Mouse (Mus musculus) hindbrain, embryonic 13.5 days (tissue): ENCODE data around the gene Adam17. TPM values are rescaled to one million over a fixed set of nuclear protein-coding genes. Genes with fewer than 3 reads are reported as not detected.

Source experiments
- ATAC-seq: fragments of 200-750 bp; cut with Nextera tagmentation; 2 replicates; pipeline ENCODE4 v1.8.0; 2017; ENCODE audit warnings: moderate TSS enrichment; ENCODE audit not compliant: low FRiP score
- H3K27ac ChIP-seq: fragments of 300-500 bp; sonication (generic); 2 replicates; pipeline ENCODE4 v1.5.1; 2015; ENCODE audit warnings: inconsistent platforms, mild to moderate bottlenecking, moderate library complexity
- H3K27me3 ChIP-seq: fragments of 300-500 bp; sonication (generic); 2 replicates; pipeline ENCODE4 v1.6.1; 2015; ENCODE audit warnings: mild to moderate bottlenecking, inconsistent platforms
- H3K36me3 ChIP-seq: fragments of 300-500 bp; sonication (generic); 2 replicates; pipeline ENCODE4 v1.6.1; 2015; ENCODE audit warnings: mild to moderate bottlenecking, inconsistent platforms
- H3K4me1 ChIP-seq: fragments of 300-500 bp; sonication (generic); replicated peaks from 2 replicates; pipeline ENCODE4 v1.6.1; 2015; ENCODE audit warnings: inconsistent platforms
- H3K4me2 ChIP-seq: fragments of 300-500 bp; sonication (generic); 2 replicates; pipeline ENCODE4 v1.6.1; 2015; ENCODE audit warnings: inconsistent platforms, mild to moderate bottlenecking, moderate library complexity
- H3K4me3 ChIP-seq: fragments of 300-500 bp; sonication (generic); 2 replicates; pipeline ENCODE4 v1.5.1; 2015; ENCODE audit warnings: mild to moderate bottlenecking, inconsistent platforms
- H3K9ac ChIP-seq: fragments of 300-500 bp; sonication (generic); 2 replicates; pipeline ENCODE4 v1.6.1; 2015; ENCODE audit warnings: mild to moderate bottlenecking, inconsistent platforms
- H3K9me3 ChIP-seq: fragments of 300-500 bp; sonication (generic); 2 replicates; pipeline ENCODE4 v1.6.1; 2016; ENCODE audit warnings: inconsistent platforms
- WGBS: fragments of 180-500 bp; shearing (Covaris S2); methylation state at CpG from one replicate; pipeline ENCODE4 v1.1.7; 2015; 5-methylcytosine and 5-hydroxymethylcytosine counted together
- polyA plus RNA-seq: library from polyadenylated mRNA; unstranded; fragments of >200 nt; fragmentation: Nextera tagmentation; extraction: Ambion mirVana; gene quantifications from 2 replicates; pipeline ENCODE4 v1.2.1, GENCODE M21; 2015

Adam17 gene
- polyA plus RNA-seq, 1 experiment from 2014 or later, result 22.8 TPM

DNA sequence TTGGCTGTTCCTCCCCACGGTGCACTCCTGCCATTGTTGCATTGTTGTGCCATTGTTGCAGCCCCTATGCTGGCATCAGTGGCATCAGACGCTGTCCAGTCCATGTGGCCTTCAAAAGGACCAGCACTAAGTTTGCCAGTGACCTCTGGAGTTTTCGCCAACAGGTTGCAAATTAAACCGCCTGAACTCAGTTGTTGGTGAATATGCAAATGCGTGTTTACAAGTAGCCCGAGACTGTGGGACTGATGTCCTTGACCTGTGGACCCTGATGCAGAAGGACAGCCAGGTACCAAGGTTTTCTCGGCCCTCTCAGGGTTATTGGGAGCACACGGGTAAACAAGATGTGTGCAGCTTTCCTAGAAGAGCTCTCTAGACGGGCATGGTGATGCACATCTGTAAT, 52.3 kb downstream of the Adam17 start:
- Histone ChIP-seq H3K4me3 (no peak overlapping the region), H3K4me2 (no peak overlapping the region), H3K9me3 (no peaks in the 10 kb centered on the region), H3K9ac (no peak overlapping the region), H3K27ac (no peak overlapping the region), H3K36me3 (peaks cover 46% of the 10 kb centered on the region), H3K27me3 (no peaks in the 10 kb centered on the region), H3K4me1 (peaks cover 4% of the 10 kb centered on the region)
- 84% methylated on average over 9 of the region's 9 CpGs for WGBS
- ATAC-seq, result no peak

DNA sequence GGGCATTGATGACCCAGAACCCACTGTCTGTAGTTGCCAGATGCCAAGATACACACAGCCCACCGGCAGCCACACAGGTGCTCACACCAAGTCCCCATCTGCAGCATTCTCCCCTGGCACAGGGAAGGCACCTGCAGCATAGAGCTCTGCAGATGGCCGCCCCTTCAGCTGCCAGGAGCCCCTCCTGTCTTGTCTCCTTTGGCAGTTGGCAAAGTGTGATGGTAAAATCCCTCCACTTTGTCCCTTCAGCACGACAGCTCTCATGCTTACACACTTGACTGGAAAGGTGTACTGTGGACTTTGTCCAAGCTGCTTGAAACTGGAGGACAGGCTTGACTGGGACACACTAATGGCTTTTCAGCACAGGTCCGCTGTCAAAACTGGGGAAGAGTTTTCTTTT, 53.1 kb downstream of the Adam17 start:
- H3K27ac ChIP-seq, result no peak overlapping the region

DNA sequence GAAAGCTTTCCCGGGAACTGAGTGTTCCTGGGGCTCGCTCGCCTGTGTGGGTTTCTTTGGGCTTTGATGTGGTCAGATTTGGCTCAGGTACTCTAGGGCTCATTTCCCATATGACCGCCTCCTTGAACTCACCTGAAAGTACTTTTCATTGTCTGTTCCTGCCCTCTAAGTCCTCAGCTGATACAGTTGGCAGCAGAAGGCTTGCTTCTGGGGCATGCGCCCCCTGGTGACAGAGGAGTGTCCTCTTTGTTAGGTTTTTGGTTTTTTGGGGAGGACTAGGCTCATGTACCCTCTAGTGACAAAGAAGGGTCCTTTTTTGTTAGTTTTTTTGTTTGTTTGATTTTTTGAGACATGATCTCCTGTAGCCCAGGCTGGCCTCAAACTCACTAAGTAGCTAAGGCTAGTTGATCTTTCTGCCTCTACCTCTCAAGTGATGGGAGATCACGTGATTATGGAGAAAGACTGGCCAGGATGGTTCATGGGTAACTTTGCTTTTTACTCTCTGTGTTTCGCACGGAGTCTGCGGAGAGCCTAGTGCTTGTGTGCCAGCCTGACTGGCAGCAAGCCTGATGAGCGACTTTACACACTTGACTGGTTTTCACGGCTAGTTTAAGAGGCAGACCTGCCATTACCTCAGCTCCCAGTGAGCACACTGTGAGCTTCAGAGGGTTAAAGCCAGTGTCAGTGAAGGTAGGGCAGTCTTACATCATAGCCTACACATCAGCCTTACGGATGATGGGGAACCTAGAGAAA, 55.1 kb downstream of the Adam17 start:
- no peak overlapping the region for H3K9ac ChIP-seq
- H3K4me1 ChIP-seq, result peaks cover 4% of the 10 kb centered on the region
- 76% methylated on average over 12 of the region's 12 CpGs for WGBS
- H3K4me3 ChIP-seq, result no peak overlapping the region
- no peaks in the 10 kb centered on the region for H3K9me3 ChIP-seq
- no peak overlapping the region for H3K27ac ChIP-seq
- H3K4me2 ChIP-seq, result no peak overlapping the region
- H3K36me3 ChIP-seq, result peaks cover 46% of the 10 kb centered on the region
- no peak for ATAC-seq
- no peaks in the 10 kb centered on the region for H3K27me3 ChIP-seq

More for the DNA sequence above, 53.1 kb downstream of the Adam17 start:
- H3K9me3 ChIP-seq, result no peaks in the 10 kb centered on the region
- H3K9ac ChIP-seq, result no peak overlapping the region
- 92% methylated on average over 4 of the region's 4 CpGs for WGBS
- H3K4me2 ChIP-seq, result no peak overlapping the region
- peaks cover 4% of the 10 kb centered on the region for H3K4me1 ChIP-seq
- H3K36me3 ChIP-seq, result peaks cover 42% of the 10 kb centered on the region
- H3K4me3 ChIP-seq, result no peak overlapping the region
- no peak for ATAC-seq
- H3K27me3 ChIP-seq, result no peaks in the 10 kb centered on the region

DNA sequence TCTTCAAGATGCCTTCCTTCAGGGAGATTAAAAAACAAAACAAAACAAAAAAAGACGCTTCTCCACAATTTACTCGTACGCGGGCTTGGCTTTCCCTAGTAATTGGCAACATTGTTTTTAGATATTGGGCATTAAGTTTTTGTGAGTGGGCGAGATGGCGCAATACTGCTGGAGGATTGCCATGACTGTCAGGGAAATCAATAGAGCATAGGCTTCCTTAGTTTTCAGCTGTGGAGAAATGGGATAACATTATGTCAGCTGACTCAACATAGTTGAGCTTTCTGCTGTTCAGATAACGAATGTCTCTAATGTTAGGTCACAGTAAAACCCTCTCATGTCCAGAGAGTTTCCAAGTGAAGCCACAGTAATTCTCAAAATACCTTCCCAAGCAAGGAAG, 56.6 kb downstream of the Adam17 start:
- H3K27me3 ChIP-seq, result no peaks in the 10 kb centered on the region
- H3K36me3 ChIP-seq, result peaks cover 45% of the 10 kb centered on the region
- 36% methylated on average over 7 of the region's 7 CpGs for WGBS
- ATAC-seq, result no peak
- peak overlapping the region; percentile 56 for H3K4me3 ChIP-seq
- peak overlapping the region; percentile 78 for H3K9ac ChIP-seq
- no peaks in the 10 kb centered on the region for H3K9me3 ChIP-seq
- no peak overlapping the region for H3K27ac ChIP-seq
- H3K4me1 ChIP-seq, result peaks cover 4% of the 10 kb centered on the region
- H3K4me2 ChIP-seq, result peak overlapping the region; percentile 71

DNA sequence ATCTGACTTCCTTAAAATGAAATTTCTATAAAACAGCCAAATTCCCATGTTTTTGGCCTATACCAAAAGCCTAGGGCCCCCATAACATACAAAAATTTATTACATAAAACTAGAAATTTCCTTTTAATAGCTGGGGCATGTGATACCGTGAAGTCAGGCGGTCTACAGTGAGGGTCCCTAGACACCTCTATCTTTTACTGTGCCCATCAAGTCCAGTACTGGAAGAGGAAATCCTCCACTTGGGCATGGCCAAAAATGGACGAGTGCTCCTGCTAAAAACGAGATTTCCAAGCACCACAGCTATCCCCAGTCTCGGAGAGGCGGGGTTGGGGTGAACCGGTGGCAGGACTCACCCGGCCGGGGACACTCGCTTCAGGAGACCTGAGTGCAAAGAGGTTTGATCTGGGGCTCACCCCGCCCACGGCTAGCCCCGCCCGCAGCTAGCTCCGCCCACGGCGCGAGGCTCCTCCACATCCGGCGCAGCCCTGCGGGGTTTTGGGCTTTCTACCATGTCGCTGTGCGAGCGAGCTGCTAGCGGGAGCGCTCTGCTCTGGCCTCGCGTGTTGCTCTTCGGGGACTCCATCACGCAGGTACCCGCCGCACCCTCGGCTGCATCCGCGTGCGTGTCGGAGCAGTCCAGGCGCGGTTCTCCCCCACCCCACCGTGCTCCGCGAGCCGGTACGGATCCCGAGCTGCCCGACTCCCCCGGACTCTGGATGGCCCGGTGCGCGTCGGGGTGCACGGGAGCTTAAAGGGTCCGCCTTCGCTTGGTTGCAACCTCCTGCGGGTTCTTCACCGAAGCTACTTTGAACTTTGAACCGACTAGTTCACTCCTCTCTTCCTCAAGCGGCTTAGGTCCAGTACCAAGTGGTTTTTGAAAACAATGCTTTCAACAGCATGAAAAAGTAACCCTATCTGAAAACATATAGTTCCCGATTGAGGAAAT, 57.2 kb downstream of the Adam17 start, which contains the start of gene Iah1:
Iah1 (plus strand) TSS at position 467 of the 946 bp plus-strand sequence.
- Histone ChIP-seq H3K27ac (peak within 1 kb of the TSS; percentile 32), H3K9me3 (no peaks in the 10 kb centered on the region), H3K4me1 (peaks cover 4% of the 10 kb centered on the region), H3K4me2 (peak within 1 kb of the TSS; percentile 71), H3K36me3 (peaks cover 49% of the 10 kb centered on the region), H3K9ac (peak within 1 kb of the TSS; percentile 78), H3K27me3 (no peaks in the 10 kb centered on the region), H3K4me3 (peak within 1 kb of the TSS; percentile 56)
- WGBS, result 2% methylated on average over 59 of the region's 59 CpGs
- peak; percentile 90 for ATAC-seq

DNA sequence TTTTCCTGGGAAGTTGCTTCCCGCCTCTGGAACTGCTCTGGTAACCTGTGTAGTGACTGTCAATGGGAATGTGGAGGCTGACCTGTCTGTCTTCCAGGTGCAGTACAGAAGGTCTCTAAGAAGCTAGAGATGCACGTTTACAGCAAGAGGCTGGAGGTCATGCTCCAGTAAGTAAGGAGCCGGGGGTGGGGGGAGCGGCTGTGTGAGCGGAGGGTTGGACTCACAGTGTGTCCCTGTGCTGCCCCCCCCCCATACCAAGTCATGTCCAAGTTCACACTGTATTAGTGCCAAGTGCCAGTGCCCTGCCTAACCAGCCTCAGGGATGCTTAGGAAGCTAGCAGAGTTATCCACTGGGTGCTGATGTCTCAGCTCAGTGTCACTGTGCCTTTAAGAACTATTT, 61.2 kb downstream of the Adam17 start:
- Histone ChIP-seq H3K9ac (no peak overlapping the region), H3K9me3 (no peaks in the 10 kb centered on the region), H3K4me1 (peaks cover 3% of the 10 kb centered on the region), H3K27ac (no peak overlapping the region), H3K27me3 (no peaks in the 10 kb centered on the region), H3K4me3 (no peak overlapping the region), H3K36me3 (peaks cover 78% of the 10 kb centered on the region), H3K4me2 (no peak overlapping the region)
- no peak for ATAC-seq
- WGBS, result 93% methylated on average over 5 of the region's 5 CpGs

DNA sequence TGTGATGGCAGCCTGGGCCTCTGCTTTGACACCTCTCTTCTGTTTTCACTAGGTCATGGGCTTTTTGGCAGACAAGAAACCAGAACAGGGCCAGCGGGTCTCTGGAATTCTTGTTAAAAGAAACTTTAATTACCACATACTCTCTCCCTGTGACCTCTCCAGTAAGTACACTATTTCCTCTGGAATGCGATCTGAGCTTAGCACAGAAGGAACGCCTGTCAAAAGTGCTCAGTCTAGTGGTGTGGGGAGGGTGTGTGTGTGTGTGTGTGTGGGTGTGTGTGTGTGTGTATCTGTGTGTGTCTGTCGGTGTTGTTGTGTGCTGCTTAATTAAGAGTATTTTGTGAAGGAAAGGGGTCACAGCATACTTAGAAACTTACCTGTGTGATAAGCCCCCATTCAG, 66.7 kb downstream of the Adam17 start:
- Histone ChIP-seq H3K36me3 (peaks cover 97% of the 10 kb centered on the region), H3K4me1 (no peaks in the 10 kb centered on the region), H3K4me2 (no peak overlapping the region), H3K4me3 (no peak overlapping the region), H3K27ac (no peak overlapping the region), H3K27me3 (no peaks in the 10 kb centered on the region), H3K9me3 (no peaks in the 10 kb centered on the region), H3K9ac (no peak overlapping the region)
- ATAC-seq, result no peak
- WGBS, result 94% methylated on average over 4 of the region's 4 CpGs

DNA sequence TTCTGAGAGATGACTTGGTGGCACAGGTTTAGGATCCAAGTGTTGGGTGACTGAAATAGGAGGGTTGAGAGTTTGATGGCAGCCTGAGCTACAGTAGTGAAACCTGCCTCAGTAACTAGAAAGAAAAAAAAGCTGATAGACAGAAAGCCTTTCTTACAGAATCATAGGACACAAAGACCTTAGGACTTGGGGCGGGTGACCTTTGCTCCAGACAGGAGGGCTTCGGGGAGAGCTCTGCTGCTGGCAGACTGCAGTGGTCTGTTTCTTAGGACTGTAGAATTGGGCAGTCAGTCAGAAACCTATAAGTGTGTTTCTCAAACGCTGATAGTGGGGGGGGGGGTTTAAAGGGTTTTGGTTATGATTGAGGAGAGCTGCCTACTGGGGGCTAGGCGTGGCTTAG, 67.7 kb downstream of the Adam17 start:
- no peaks in the 10 kb centered on the region for H3K4me1 ChIP-seq
- no peaks in the 10 kb centered on the region for H3K27me3 ChIP-seq
- no peak overlapping the region for H3K9ac ChIP-seq
- no peak for ATAC-seq
- no peak overlapping the region for H3K27ac ChIP-seq
- peaks cover 97% of the 10 kb centered on the region for H3K36me3 ChIP-seq
- no peak overlapping the region for H3K4me3 ChIP-seq
- 91% methylated on average over 4 of the region's 4 CpGs for WGBS
- no peaks in the 10 kb centered on the region for H3K9me3 ChIP-seq
- no peak overlapping the region for H3K4me2 ChIP-seq

DNA sequence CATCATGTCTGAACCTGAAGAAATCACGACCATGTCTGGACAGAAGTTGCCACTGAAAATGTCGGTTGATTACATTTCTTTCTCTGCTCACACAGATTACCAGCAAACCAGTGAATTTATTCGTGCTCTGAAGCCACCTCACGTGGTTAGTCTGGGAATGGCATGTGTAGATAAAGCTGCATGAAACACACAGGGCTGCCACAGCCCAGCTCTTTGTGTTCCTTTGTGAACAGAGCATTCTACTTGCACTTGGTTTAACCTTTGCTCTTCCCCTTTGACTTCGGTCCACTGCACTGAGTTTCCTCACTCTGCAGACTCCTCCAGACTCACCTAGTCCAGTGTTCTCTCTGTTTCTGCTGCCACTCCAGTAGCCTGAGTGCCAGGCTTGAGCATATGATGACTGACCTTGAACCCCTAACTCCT, 71.1 kb downstream of the Adam17 start:
- H3K27me3 ChIP-seq, result no peaks in the 10 kb centered on the region
- no peaks in the 10 kb centered on the region for H3K4me1 ChIP-seq
- H3K4me3 ChIP-seq, result no peak overlapping the region
- H3K9ac ChIP-seq, result no peak overlapping the region
- no peak overlapping the region for H3K4me2 ChIP-seq
- peaks cover 92% of the 10 kb centered on the region for H3K36me3 ChIP-seq
- 83% methylated on average over 5 of the region's 5 CpGs for WGBS
- H3K9me3 ChIP-seq, result no peaks in the 10 kb centered on the region
- ATAC-seq, result no peak
- H3K27ac ChIP-seq, result no peak overlapping the region

DNA sequence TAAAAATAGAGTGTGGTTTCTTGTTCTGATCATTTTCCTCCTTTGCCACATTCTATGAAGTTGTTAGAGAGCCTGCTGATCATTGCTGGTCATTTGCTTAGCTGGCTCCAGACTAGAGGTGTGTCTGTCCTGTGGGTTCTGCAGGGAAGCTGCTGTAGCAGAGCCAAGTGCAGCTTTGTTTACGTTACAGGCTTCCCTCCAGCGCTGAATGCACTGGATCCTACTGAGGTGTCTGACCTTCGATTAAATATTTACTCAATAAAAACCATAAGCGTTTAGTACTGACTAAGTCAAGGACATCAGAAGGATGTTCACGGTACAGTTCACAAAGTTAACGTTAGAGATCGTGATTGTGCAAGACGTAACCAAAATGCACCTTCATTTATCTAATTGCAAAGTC, 71.5 kb downstream of the Adam17 start:
- Histone ChIP-seq H3K36me3 (peaks cover 92% of the 10 kb centered on the region), H3K9ac (no peak overlapping the region), H3K4me2 (no peak overlapping the region), H3K4me1 (no peaks in the 10 kb centered on the region), H3K9me3 (no peaks in the 10 kb centered on the region), H3K4me3 (no peak overlapping the region), H3K27me3 (no peaks in the 10 kb centered on the region), H3K27ac (no peak overlapping the region)
- ATAC-seq, result no peak
- WGBS, result 94% methylated on average over 8 of the region's 8 CpGs

DNA sequence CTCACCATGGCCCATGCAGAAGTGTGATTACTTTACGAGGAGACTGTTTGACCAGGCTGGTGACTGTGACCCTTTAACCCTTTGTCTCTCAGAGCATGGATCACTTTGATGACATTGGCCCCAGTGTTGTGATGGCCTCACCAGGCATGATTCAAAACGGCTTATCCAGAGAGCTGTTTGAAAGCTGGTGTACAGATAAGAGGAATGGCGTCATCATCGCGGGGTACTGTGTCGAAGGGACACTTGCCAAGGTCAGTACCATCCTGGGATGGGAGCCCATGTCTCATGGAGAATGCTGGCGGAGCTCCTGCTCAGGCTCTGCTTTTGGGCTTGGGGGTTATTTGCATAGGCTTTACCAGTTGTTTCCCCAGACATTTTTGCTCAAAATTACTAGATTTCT, 72.1 kb downstream of the Adam17 start:
- Histone ChIP-seq H3K4me2 (no peak overlapping the region), H3K9me3 (no peaks in the 10 kb centered on the region), H3K27ac (no peak overlapping the region), H3K4me3 (no peak overlapping the region), H3K36me3 (peaks cover 92% of the 10 kb centered on the region), H3K27me3 (no peaks in the 10 kb centered on the region), H3K4me1 (no peaks in the 10 kb centered on the region), H3K9ac (no peak overlapping the region)
- WGBS, result 92% methylated on average over 7 of the region's 7 CpGs
- no peak for ATAC-seq

DNA sequence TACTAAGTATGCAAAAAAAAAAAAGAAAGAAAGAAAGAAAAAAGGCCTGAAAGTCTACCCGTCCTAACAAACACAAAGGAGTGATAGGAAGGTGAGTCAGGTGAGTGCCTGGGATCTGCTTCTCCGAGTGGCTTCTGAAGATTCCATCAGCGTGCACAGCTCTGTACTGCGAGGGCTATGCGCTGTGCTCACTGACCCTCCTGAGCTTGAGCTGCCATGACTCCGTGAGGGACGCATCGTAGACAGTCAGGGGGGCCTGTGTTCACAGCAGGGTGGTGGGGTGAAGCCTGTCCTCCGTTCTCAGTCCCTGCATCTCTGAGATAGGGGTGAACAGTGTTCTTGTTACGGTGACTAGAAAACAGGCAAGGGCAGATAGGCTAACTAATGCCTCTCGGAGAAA, 74.6 kb downstream of the Adam17 start:
- no peaks in the 10 kb centered on the region for H3K9me3 ChIP-seq
- peaks cover 92% of the 10 kb centered on the region for H3K36me3 ChIP-seq
- no peak overlapping the region for H3K4me3 ChIP-seq
- H3K4me1 ChIP-seq, result no peaks in the 10 kb centered on the region
- H3K27me3 ChIP-seq, result no peaks in the 10 kb centered on the region
- no peak overlapping the region for H3K27ac ChIP-seq
- no peak overlapping the region for H3K4me2 ChIP-seq
- no peak overlapping the region for H3K9ac ChIP-seq
- ATAC-seq, result no peak
- WGBS, result 93% methylated on average over 11 of the region's 11 CpGs
